Mouse (Mus musculus): ENCODE data around the gene Nfkb1. TPM values are rescaled to one million over a fixed set of nuclear protein-coding genes. Genes with fewer than 3 reads are reported as not detected.

The Nfkb1 gene
- total RNA-seq, 2 experiments from 2014 or later = 36.9 to 37.9 TPM

DNA sequence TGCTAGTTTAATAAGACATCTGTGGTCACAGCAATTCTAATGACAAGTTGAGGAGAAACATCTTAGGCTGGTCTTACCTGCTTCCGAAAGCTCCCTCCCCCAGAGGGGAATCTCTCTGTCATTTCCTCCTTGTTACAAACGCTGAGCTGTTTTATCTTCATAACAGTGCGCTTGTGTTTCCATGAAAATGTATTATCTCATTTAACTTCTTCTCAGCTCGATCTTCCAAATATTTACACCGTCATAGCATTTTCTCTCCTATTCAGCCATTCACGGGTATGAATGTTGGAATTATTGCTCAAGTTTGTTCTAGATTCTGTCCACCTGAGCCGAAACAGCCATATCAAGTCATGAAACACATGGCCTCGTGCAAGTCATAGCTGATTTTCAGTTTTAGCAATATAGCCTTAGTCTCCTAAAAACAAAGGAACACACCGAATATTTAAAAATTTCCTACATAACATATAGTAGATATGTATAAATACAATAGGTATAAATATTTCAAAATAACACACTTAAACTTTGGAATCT, 19.8 kb upstream of the Nfkb1 start:
- intact Hi-C loops (cut with DNase I) = loop anchor here (5.0 kb wide), 3 partner anchors 69 to 429 kb away; partner anchors contain the start of gene Bdh2

DNA sequence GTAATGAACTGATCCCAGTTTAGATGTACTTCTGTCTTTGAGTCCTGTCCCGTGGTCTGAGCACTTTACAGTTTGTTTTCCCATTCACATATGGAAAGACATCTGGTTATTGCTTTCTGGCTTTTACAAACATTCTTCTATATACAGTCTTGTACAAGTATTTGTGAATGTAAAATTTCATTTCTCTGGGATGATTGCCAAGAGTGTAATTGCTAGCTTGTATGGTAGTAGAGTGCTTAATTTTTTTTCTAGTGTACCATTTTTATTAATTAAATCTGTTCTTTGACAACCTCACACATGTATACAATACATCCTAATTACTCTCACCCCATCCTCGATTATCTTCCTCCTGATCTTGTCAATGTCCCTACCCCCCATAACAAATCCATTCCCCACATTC, 12.0 kb upstream of the Nfkb1 start:
- DNase-seq = no peak
- intact Hi-C loops (cut with DNase I) = no loop called here

More for the DNA sequence above, 19.8 kb upstream of the Nfkb1 start:
- DNase-seq = no peak

DNA sequence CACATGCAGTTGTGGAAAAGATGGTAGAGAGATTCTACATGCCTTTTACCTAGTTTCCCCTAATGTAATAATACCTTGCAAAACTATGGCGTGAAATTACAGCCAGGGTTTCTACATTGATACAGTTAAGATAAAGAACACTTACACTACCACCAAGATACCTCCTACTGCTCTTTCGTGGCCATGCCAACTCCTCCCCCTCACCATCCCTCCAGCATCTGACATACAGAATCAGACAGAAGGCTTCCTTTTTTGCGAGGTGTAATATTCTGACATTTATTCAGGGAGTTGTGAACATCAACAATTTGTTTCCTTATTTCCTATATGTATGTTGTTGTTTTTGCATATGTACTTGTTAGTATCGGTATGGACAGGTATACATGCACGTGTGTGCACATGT, 11.3 kb upstream of the Nfkb1 start:
- DNase-seq = no peak

DNA sequence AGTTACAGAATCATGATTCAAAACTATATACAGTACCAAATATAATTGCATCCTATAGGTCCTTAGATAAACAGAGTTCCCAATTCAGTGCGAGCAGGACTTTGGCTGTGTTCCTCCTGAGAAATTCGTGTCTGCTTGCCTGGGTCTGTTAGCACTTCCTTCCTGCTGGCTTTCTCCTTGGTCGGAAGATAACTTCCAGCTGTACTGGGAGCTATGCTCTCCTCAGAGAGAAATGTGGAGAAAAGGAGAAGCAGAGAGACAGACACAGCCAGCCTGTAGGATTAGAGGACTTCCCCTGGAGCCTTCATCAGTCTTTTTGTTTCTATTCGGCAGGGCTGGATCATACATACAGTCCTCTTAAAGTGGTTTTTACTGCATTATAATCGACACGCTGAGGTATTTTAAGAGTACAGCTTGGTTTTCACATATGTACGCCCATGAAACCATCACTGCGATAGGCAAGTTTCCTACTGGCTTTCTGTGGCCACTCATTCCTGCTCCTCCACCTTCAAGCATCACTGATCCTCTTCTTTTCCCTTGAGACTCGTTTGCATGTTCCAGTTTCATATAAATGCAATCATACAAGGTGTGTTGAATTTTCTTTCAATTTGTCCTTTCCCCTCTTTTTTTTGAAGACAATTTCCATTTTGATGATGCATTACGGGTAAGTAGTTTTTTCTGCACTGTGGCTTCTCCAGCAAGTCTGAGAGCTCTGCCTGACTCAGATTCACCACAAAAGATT, 8.3 kb upstream of the Nfkb1 start:
- intact Hi-C loops (cut with DNase I) = no loop called here
- DNase-seq = no peak

More for the DNA sequence above, 11.3 kb upstream of the Nfkb1 start:
- intact Hi-C loops (cut with DNase I) = no loop called here

DNA sequence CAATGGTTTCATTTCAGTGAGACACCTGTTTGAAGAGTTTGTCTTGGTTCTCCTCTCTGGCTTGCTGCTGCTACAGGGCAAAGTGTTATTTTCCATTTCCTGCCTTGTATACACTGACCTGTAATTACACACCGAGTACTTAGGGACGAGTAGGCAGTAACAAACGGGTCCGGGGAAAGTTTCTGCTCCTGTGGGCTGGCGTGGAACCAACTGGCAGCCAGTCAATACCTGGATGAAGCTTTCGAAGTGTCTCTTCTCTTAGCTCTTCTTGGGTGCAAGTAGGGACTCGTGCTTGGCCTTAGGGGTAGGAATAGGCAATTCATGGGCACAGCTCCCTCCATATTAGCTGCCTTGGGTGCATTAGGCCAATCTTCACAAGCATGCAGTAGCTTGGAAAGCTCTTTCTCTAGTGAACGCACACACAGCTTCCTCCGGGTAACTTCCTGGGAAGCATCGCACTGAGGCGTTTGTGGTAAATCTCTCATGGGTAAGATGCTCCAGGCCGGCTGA, 7.2 kb upstream of the Nfkb1 start:
- DNase-seq = no peak
- intact Hi-C loops (cut with DNase I) = no loop called here

- intact Hi-C loops (cut with DNase I) = no loop called here
- DNase-seq = no peak
These were observed 4.9 kb upstream of the Nfkb1 start for GRCm38 (mm10) chr3:135696262-135696661.

DNA sequence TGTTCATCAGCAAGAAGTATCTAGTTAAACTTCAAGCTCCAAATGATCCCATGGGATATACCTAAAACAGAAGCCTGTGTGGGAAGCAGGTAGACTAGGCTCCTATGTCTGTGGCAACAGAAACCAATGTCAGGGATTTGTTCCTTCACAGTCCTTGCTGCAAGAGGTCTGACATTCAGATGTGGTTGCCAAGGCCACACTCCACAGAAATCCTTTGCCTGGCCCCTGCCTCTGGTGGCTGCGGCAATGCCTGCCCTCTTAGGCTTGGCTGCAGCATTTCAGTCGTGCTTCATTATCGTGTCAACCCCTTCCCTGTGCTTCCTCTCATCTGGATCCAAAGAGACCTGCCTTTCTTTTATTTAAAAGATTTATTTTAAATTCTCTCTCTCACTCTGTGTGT, 1.7 kb upstream of the Nfkb1 start:
- intact Hi-C loops (cut with DNase I) = loop anchor here (5.0 kb wide), 1 partner anchor 271 kb away; the partner anchor contains the start of gene Cisd2
- no peak for DNase-seq

- intact Hi-C loops (cut with DNase I) = loop anchor here (2.0 to 5.0 kb wide), 3 partner anchors 82 to 268 kb away; partner anchors contain the start of genes Cisd2 and Ube2d3
- DNase-seq = peak; percentile 65 to 76
These were observed 668 bp downstream of the Nfkb1 start for GRCm38 (mm10) chr3:135690568-135691190.

GRCm38 (mm10) chr3:135689773-135690567, 1.4 kb downstream of the Nfkb1 start:
- intact Hi-C loops (cut with DNase I) = loop anchor here (2.0 to 5.0 kb wide), 3 partner anchors 81 to 268 kb away; partner anchors contain the start of genes Cisd2 and Ube2d3

DNA sequence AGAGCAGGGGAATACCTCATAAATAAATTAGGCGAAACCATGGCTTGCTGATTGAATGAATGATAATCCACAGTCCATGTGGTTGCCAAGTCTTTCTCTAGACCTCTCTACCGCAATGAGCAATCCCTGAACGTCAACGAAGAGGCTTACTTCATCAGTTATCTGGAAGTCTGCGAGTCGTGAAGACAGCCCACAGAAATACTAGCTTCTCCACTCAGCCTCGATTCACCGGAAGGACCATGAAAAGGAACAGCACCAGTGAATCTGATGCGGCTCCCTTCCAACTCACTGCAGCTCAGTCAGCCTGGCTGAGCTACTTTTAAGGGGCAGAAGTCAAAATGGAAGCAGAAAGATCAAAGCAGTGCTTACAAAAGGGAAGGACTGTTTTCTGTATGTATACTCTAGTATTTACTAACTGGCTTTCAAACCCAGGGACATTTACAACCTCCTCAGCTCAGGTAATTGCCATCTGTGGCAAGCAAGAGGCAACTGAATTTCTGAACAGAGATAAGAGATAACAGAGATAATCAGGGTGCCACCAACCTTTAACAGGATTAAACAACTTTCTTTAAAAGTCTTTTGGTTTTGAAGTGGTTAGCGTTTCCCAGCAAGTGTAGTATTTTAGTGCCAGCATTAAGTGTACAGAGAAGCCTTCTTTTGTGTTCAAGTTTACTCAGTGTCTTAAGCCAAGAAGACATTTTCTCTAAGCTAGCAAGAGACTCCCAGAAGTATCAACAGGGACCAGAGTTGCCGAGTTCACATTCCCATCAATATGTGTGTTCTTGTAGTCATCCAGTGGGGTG, 2.2 kb downstream of the Nfkb1 start:
- DNase-seq = no peak
- intact Hi-C loops (cut with DNase I) = no loop called here

More at GRCm38 (mm10) chr3:135689773-135690567, 1.4 kb downstream of the Nfkb1 start:
- DNase-seq = no peak

DNA sequence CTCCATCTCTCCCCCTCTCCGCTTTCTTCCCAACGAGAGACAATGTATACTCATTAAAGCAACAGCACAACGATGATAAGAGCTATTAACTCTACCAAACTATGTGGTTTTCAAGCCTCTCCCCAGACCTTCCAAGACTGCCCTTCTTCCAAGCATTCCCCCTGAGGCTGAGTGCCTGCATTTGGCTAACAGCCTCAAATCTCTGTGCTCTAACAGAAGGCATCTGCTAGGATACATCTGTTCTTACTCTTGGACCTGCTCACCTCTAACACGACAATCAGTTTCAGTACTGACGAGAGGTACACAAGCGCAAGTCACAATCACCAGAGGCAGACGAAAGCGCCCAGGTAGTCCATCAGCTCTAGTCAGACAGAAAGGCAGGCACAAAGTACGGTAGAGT, 3.4 kb downstream of the Nfkb1 start:
- intact Hi-C loops (cut with DNase I) = no loop called here
- DNase-seq = no peak

- intact Hi-C loops (cut with DNase I) = no loop called here
- no peak for DNase-seq
These were observed 4.9 kb downstream of the Nfkb1 start for GRCm38 (mm10) chr3:135686419-135686818.

DNA sequence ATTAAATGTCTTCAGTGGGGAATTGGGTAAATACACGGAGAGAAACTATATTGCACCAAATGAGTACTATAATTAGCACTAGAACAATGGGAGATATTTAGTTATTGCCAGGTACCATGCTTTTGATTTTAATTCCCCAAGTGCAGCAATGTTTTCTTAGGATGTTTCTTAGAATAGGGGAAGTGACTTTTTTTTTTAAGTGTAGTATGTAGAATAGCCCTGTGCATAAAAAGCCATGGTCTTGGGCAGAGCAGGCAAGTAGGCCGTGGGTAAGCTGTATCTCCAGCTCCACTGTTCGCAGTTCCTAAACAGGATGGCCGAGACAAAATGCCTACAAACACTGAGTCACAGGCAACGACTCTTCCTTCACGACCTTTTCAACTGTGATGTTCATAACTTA, 8.1 kb downstream of the Nfkb1 start:
- no peak for DNase-seq
- intact Hi-C loops (cut with DNase I) = no loop called here

- DNase-seq = no peak
- intact Hi-C loops (cut with DNase I) = no loop called here
These were observed 9.1 kb downstream of the Nfkb1 start for GRCm38 (mm10) chr3:135682240-135682639.

DNA sequence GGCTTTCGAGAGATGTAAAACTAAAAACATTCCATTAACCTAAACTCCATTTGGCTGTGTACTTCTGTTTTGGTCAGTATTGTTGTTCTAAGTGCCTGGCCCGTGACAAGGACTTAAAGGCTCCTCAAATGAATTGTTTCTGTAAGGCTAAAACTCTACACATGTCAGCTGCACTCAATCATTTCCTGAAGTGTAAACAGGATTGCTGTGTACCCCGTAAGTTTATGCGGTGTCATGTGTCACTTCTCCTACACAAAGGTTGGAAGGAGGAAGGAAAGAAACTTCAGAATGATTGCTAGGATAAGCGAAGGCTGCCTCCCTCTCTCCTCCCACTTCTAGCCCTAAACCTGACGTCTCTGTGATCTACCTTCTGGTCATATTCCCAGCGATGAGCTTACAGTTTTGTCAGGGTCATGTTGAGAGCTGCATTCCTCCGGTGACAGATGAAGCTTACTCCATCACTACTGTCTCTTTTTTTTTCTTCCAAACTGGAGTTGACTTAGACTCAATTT, 10.0 kb downstream of the Nfkb1 start:
- no peak for DNase-seq
- intact Hi-C loops (cut with DNase I) = no loop called here

DNA sequence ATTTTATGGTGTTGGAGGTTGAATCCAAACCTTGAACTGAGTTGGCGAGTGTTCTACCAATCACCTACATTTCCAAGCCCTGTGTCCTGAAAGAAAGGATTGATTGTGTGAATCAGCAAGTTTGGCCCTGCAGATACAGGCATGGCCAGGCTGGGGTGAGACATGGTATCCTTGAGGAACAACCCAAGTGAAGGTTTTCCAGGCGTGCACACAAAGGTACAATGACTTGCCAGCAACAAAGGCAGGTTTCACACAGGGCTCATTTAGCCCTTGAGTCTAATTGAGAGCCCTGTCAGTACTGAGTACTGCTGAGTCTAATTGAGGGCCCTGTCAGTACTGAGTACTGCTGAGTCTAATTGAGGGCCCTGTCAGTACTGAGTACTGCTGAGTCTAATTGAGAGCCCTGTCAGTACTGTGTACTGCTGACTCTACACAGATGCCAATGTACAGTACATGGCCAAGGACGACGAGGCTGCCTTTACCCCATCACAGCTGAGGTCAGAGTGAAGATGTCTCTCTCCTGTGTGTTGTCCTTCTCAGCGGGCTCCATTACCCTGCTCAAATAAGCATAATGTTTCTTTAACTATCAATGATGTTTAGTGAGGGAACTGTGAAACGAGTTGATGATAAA, 11.0 kb downstream of the Nfkb1 start:
- intact Hi-C loops (cut with DNase I) = no loop called here
- DNase-seq = no peak

GRCm38 (mm10) chr3:135677064-135677463, 14.3 kb downstream of the Nfkb1 start:
- no peak for DNase-seq
- intact Hi-C loops (cut with DNase I) = no loop called here

DNA sequence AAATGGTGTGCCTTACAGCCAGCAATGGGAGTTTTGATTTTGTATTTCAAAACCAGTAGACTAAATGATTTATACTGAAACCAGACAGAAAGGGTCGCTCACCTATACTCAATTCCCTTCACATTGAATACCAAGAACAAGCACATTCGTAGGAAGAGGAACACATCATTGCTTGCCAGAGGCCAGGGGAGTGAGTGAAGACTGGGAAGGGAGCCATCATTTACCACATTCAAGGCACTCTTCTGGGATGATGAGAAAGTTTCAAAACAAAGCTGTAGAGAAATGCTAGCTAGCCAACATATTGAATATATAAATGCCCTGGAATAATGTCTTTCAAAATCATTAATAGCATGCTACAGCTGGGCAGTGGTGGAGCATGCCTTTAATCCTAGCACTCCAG, 15.0 kb downstream of the Nfkb1 start:
- intact Hi-C loops (cut with DNase I) = no loop called here

DNA sequence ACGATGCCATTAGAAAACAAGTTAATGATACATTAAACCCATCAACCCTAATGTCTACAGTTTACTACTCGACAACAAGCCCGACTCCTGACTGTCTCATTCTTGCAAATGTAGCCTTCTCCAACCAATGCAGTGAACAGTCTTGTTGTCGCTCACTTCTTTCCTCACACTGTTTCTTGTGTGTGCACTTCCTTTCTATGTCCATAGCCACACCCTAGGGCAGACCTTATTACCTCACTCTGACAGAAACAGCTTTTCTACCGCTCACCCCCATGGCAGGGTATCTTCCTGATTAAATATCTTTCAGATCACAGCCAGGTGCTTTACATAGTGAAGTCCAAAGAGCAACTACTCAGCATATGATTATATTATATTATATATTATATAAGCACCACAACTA, 15.9 kb downstream of the Nfkb1 start:
- DNase-seq = no peak
- intact Hi-C loops (cut with DNase I) = no loop called here

More for the DNA sequence above, 15.0 kb downstream of the Nfkb1 start:
- DNase-seq = no peak

All from heart, postnatal 36 days (tissue).